Mouse (Mus musculus) splenic B cell, adult 2 months (primary cell): Measurements from ENCODE around the gene Prkcz.

Source experiments
- DNase-seq: peaks from one replicate; pipeline ENCODE4 v3.0.0-alpha.2; 2011; ENCODE audit warnings: low read depth, low spot score
- H3K27me3 ChIP-seq: 2 replicates; pipeline ENCODE4 v1.6.1; 2012; ENCODE audit warnings: mild to moderate bottlenecking, low read length, moderate library complexity, mixed read lengths; ENCODE audit not compliant: control insufficient read depth, poor library complexity, insufficient read depth, severe bottlenecking
- H3K36me3 ChIP-seq: 2 replicates; pipeline ENCODE4 v1.6.1; 2012; ENCODE audit warnings: mild to moderate bottlenecking, low read length, moderate library complexity, mixed read lengths; ENCODE audit not compliant: control insufficient read depth, poor library complexity, insufficient read depth, severe bottlenecking

The Prkcz gene

DNA sequence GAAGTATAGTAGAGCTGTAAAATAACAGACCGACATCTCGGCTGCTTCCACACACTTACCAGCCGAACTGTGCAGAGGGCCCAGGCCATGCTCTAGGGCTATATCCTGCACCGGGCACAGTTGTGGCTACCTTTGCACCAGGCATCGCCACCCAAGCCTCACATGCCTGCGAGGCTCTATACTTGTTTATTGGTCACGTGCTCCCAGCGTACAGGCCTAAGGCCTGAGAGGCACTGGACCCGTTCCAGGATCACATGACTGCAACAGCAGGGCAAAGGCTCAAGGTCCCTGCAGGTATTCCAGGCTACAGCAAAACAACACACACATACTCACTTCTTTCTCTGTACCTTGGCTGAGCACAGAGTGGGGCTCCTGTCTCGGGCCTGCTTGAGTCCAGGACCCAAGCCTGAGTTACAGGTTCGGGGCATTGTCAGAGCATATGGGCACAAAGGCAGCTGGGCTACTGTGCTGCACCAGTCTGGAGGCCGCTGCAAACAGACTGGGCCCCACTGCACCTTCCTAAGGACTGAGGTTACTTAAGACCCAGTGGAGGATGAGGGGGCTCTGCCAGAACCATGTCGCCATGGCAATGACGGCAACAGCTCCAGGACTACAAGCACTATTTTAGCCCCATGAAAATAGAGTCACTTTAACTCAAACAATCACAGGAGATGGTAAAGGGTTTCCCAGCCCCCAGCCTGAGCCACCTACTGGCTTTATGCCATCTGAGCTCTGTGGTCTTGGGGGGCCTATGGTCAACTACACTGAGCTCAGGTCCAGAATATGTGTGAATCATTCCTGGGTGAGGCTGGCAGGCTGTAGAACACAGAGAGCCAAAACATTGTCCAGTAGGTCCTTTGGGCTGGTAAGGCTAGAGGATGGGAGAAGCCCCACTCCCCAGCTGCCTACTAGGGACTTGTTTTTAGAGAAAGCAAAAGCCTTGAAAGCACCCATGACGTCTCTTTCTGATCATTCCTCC, 9.9 kb upstream of the Prkcz start:
- Histone ChIP-seq H3K36me3 (no peaks in the 10 kb centered on the region), H3K27me3 (no peaks in the 10 kb centered on the region)
- DNase-seq: no peak

DNA sequence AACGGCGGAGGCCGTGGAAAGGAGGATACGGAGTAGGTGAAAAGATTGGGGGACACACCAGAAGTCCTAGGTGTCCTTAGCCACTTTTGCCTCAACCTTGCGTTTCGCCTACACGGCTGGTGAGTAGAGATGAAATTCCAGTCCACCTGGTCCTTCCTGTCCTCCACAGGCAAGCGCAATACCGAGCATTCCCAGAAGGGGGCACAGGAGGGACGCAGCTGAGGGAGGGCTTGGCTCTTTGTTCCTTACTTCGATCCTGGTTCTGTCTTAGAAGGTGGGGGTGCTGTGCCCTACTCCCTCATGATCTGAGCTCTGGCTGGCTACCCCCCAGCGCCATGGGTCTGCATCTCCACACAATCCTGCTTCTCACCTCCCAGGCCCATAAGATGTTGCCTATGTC, 7.5 kb upstream of the Prkcz start:
- peak; percentile 54 for DNase-seq
- Histone ChIP-seq H3K27me3 (no peaks in the 10 kb centered on the region), H3K36me3 (no peaks in the 10 kb centered on the region)

DNA sequence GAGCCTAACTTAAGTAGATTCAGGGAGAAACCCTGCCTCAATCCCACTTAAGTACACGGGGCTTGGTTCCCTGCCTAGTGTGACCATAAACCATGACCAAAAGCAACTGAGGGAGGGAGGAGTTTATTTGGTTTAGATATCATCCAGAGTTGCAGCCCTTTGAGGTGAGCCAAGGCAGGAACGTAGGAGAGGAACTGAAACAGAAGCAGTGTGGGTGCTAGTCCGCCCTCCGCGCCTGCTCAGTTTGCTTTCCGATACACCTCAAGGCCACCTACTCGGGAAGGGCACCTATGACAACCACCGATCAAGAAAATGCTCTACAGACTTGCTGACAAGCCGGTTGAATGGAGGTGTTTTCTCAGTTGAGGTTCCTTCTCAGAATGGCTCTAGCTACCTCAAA, 6.6 kb upstream of the Prkcz start:
- Histone ChIP-seq H3K36me3 (no peaks in the 10 kb centered on the region), H3K27me3 (no peaks in the 10 kb centered on the region)
- DNase-seq: peak; percentile 21

DNA sequence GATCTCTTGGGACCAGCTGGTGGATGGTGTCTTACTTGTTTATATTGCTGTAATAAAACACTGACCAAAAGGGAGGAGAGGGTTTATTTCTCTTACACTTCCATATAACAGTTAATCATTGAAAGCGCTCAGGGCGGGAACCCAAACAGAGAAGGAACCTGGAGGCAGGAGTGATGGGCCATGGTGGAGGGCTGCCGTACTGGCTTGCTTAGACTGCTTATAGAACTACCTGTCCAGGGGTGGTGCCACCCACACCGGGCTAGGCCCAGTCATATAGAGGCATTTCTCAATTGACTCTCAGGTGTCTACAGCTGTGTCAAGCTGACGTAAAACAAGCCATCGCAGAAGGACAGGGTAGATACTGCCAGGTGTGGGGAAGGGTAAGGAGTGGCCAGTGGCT, 5.6 kb upstream of the Prkcz start:
- Histone ChIP-seq H3K27me3 (no peaks in the 10 kb centered on the region), H3K36me3 (no peaks in the 10 kb centered on the region)
- DNase-seq: no peak

DNA sequence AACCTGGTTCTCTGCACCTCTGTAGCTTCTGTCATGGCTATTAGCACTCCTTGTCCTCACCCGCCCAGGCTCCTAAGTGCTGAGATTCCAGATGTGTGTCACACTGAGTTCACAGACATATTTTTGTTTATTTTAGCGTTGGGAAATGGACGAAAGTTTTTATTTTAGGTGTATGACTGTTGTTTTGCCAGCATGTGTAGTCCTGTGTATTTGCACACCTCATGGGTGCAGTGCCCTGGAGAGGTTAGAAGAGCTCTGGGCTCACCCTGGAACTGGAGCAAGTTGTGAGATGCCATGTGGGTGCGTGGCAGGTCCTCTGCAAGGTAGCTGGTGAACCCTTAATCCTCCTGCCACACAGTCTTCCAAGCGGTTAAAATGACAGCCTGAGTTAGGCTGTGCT, 1.3 kb upstream of the Prkcz start:
- H3K36me3 ChIP-seq: no peaks in the 10 kb centered on the region
- no peak for DNase-seq
- no peaks in the 10 kb centered on the region for H3K27me3 ChIP-seq

DNA sequence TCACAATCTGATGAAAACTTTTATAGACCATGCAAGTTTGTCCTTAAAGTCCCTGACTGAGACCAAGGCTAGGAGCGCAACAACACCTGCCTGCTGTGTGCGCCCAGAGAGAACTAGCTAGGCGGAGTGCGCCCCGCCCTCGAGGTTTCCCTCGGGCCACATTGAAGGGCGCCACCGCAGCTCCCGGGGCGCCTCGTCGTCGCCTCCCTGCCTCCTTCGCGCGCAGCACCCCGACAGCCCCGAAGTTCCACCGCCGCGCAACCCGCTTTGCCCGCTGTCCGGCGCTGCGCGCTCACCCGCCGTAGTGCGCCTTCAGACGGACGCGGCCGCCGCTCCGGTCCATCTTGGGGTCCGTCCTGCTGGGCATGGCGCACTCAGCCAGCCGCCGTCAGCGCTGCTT, 305 bp downstream of the Prkcz start:
- H3K27me3 ChIP-seq: no peaks in the 10 kb centered on the region
- no peaks in the 10 kb centered on the region for H3K36me3 ChIP-seq
- DNase-seq: peak; percentile 25

DNA sequence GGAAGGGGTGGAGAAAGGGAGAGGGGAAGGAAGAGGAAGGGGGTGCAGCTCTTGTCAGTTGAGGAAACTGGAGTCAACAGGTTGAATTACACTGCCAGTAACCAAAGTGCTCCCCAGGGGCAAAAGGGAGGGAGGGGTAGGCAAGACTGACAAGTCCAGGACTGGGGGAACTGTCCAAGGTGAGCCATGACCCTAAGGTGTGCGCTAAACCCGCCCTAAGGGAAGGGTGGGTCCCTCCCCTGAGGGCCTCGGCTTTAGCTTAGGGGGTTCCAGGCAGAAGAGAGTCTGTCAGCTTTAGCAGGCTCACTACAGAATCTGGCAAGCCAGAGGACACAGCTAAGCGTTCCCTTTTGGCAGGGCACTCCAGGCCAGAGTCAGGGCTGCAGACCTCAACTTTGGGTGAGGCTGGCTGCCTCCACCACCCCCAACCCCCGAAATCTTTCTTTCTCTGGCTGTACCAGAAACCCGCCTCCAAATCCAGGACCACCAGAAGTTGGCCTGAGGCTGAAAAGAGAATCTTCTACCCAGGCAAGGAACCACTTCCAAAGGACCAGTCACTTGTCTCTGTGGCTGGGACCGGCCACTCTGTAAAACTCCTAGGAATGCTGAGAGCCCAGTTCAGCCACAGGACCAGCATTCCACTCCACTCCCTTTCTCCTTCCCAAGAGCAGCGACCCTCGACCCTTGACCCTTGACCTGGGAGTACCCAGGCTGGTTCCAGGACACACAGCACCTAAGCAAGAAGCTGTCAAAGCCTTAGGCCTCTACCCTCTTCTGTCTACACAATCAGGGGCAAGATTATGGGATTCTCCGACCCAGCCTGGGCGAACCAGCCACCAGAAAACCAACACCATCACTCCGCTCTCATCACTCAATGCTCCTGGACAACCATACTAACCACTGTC, 1.3 kb downstream of the Prkcz start:
- H3K27me3 ChIP-seq: no peaks in the 10 kb centered on the region
- no peaks in the 10 kb centered on the region for H3K36me3 ChIP-seq
- DNase-seq: no peak

DNA sequence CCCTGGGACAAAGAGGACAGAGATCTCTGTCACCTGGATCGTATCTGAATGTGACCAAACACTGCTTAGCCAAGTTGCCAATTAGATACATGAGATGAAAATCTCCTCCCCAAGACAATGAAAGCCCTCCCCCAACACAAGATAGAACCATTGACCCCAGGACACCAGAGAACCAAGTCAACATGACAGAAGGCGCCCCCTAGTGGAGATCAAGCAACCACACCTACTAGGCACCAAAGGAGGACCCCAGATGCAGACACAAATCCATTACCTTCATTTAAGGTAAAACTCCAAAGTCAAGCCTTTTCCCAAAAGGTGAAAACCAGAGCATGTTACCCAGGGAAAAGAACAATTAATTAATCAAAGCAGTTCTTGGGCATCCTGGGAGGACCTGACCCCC, 3.6 kb downstream of the Prkcz start:
- Histone ChIP-seq H3K27me3 (no peaks in the 10 kb centered on the region), H3K36me3 (no peaks in the 10 kb centered on the region)
- DNase-seq: peak; percentile 40

DNA sequence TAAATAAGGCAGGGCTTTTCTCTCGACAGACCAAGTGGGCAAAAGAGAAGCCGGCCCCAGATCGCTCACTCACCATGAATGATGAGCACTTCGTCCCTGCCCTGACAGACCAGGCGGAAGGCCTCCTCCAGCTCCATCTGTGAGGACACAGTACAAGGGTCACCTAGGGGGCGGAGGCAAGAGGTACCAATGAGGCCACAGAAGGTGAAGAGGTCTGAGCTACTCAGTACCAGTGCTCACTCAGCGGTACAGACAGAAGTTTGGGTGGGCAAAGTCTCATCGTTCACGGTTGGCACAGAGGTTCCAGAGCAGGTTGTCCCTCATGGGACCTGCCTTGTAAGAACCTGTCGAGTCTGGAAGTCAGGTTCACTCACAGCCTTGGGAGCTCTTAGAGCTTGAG, 4.8 kb downstream of the Prkcz start:
- DNase-seq: no peak
- no peaks in the 10 kb centered on the region for H3K36me3 ChIP-seq

DNA sequence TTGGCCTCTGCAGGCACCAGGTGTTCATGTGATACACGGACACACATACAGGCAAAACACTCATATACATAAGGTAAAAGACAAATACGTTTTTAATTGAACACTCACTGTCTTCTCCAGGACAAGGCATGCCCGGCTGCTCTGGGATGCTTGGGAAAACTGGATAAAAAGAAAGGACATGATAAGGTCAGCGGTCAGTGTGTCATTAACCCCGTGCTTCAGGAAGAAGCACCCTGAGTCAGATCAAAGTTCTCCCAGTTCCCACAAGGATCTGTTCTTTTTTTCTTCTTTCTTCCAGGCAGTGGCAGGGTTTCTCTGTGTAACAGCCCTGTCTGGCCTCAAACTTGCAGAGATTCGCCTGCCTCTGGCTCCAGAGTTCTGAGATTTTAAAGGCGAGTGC, 6.6 kb downstream of the Prkcz start:
- DNase-seq: no peak
- H3K27me3 ChIP-seq: no peaks in the 10 kb centered on the region
- no peaks in the 10 kb centered on the region for H3K36me3 ChIP-seq

More for the DNA sequence above, 4.8 kb downstream of the Prkcz start:
- H3K27me3 ChIP-seq: no peaks in the 10 kb centered on the region

DNA sequence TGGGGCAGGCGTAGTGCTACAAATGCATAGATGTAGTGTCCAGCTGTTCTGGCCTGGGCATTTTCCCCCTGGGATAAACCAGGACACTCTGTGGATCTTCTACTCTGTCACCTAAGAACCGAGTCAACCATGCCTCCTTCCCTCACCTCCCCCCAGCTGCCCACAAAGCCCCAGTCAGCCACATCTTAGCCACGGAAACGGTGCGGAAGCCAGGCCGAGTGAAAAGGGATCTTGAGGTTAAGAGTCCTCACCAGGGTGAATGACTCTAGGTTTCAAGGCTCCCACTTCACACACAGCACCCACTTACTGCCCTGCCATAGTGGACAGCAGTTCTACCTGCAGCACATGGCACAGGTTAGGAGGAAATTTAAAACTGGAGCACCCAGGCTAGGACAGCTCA, 7.1 kb downstream of the Prkcz start:
- peak; percentile 7 for DNase-seq
- H3K36me3 ChIP-seq: no peaks in the 10 kb centered on the region
- no peaks in the 10 kb centered on the region for H3K27me3 ChIP-seq

DNA sequence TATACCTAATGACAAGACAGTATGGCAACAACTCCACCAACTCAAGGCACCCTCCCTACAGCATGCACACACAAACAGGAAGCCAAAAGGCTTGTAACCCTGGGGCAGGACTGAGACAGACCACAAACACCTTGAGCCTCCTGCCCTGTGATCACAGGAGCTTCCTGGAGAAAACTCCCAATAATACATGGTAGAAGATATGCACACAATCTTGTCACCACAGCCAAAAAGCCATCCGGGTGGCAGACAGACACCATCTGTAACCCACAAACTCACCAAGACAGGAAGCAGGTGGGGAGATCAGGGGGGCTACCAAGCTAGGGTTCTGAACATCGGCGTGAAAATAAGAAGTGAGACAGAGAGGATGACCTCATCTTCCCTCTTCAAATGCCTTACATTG, 8.6 kb downstream of the Prkcz start:
- no peaks in the 10 kb centered on the region for H3K36me3 ChIP-seq
- H3K27me3 ChIP-seq: no peaks in the 10 kb centered on the region
- DNase-seq: peak; percentile 23

DNA sequence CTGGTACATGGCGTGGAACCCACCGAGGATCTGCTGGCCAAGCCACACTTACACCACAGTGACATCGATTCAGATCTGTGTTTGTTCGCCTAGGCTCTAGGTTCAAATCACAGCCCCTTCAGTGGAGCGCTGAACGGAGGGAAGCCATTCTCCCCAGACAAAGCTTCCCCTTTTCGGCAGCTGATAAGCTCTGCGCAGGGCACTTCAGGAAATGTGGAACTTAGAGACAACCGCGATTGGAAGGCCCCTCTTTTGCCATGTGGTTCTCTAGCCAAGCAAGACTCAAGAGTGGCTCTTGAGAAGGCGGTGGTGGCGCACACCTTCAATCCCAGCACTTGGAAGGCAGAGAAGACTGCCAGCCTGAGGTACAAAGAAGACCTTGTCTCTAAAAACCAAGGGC, 14.8 kb downstream of the Prkcz start:
- DNase-seq: peak; percentile 23
- Histone ChIP-seq H3K27me3 (no peaks in the 10 kb centered on the region; the same call in 1 of the 2 replicates), H3K36me3 (no peaks in the 10 kb centered on the region)

DNA sequence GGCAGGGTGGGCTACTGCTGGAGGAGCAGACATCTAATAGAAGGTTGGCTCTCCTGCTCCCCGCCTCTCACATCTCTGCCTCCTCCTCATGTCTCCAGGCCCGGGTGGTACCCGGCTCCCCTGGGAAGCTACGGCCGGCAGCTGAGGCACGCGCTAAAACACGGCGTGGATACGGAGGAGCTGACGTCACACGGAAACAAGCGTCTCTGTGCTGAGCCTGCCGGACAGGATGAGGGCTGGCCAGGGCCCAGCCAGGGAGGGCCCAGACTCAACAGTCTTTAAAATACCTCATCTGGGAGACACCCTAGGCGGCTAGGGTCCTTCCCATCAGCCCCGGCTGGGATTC, 15.6 kb downstream of the Prkcz start:
- peak; percentile 29 for DNase-seq
- H3K27me3 ChIP-seq: no peaks in the 10 kb centered on the region; the same call in 1 of the 2 replicates
- no peaks in the 10 kb centered on the region for H3K36me3 ChIP-seq
